Mouse (Mus musculus): Measurements from ENCODE around the gene Idh3a. TPM values are rescaled to one million over a fixed set of nuclear protein-coding genes. Genes with fewer than 3 reads are reported as not detected.

Idh3a gene
- 95.5 and 117 TPM in 2 replicates for polyA plus RNA-seq (2015; fragmentation: Nextera tagmentation; extraction: Ambion mirVana)

- ATAC-seq (ENCODE audit: insufficient number of reproducible peaks, low FRiP score, low TSS enrichment, low read depth), result peak; percentile 98
- H3K27me3 ChIP-seq, result no peaks in the 10 kb centered on the region
- peaks cover 7% of the 10 kb centered on the region for H3K36me3 ChIP-seq
- WGBS, result 0% methylated on average over 72 of the region's 73 CpGs
- H3K4me2 ChIP-seq, result peak within 1 kb of the TSS; percentile 83
- H3K9me3 ChIP-seq, result no peaks in the 10 kb centered on the region
- H3K4me1 ChIP-seq, result peaks cover 13% of the 10 kb centered on the region
- H3K9ac ChIP-seq, result peak within 1 kb of the TSS; percentile 81
- H3K27ac ChIP-seq, result no peak within 1 kb of the TSS
- H3K4me3 ChIP-seq, result peak within 1 kb of the TSS; percentile 75
These were observed at the start of gene Idh3a for GRCm38 (mm10) chr9:54586199-54587061. Gene Idh3a (plus strand): TSS chr9:54586334.

GRCm38 (mm10) chr9:54537030-54537429 lies 49.1 kb upstream of the Idh3a start:
- ATAC-seq (ENCODE audit: insufficient number of reproducible peaks, low FRiP score, low TSS enrichment, low read depth), result no peak
- no peaks in the 10 kb centered on the region for H3K9me3 ChIP-seq
- no peak overlapping the region for H3K4me3 ChIP-seq
- H3K9ac ChIP-seq, result no peak overlapping the region
- no peaks in the 10 kb centered on the region for H3K27me3 ChIP-seq
- H3K27ac ChIP-seq, result no peak overlapping the region
- no peak overlapping the region for H3K4me2 ChIP-seq
- no peaks in the 10 kb centered on the region for H3K36me3 ChIP-seq
- WGBS, result 49% methylated on average over 4 of the region's 4 CpGs
- 0 out of 2 replicates have a peak, but pooled peaks cover 6% of the 10 kb centered on the region for H3K4me1 ChIP-seq

GRCm38 (mm10) chr9:54537480-54537879 lies 48.7 kb upstream of the Idh3a start:
- no peak overlapping the region for H3K9ac ChIP-seq
- no peaks in the 10 kb centered on the region for H3K36me3 ChIP-seq
- H3K27ac ChIP-seq, result no peak overlapping the region
- 0 out of 2 replicates have a peak, but pooled peaks cover 6% of the 10 kb centered on the region for H3K4me1 ChIP-seq
- WGBS, result 78% methylated on average over 3 of the region's 3 CpGs
- no peaks in the 10 kb centered on the region for H3K9me3 ChIP-seq
- H3K4me2 ChIP-seq, result no peak overlapping the region
- no peak for ATAC-seq (ENCODE audit: insufficient number of reproducible peaks, low FRiP score, low TSS enrichment, low read depth)
- no peak overlapping the region for H3K4me3 ChIP-seq
- no peaks in the 10 kb centered on the region for H3K27me3 ChIP-seq

GRCm38 (mm10) chr9:54538244-54538643 lies 47.9 kb upstream of the Idh3a start:
- no peak overlapping the region for H3K4me2 ChIP-seq
- no peak overlapping the region for H3K27ac ChIP-seq
- no peak overlapping the region for H3K9ac ChIP-seq
- no peaks in the 10 kb centered on the region for H3K9me3 ChIP-seq
- no peaks in the 10 kb centered on the region for H3K36me3 ChIP-seq
- H3K27me3 ChIP-seq, result no peaks in the 10 kb centered on the region
- WGBS, result 92% methylated on average over 3 of the region's 3 CpGs
- ATAC-seq (ENCODE audit: insufficient number of reproducible peaks, low FRiP score, low TSS enrichment, low read depth), result no peak
- 0 out of 2 replicates have a peak, but pooled peaks cover 6% of the 10 kb centered on the region for H3K4me1 ChIP-seq
- H3K4me3 ChIP-seq, result no peak overlapping the region

- no peak within 1 kb of the TSS for H3K4me2 ChIP-seq
- H3K27ac ChIP-seq, result no peak within 1 kb of the TSS
- WGBS, result 91% methylated on average over 14 of the region's 14 CpGs
- 0 out of 2 replicates have a peak, but pooled peaks cover 6% of the 10 kb centered on the region for H3K4me1 ChIP-seq
- H3K9me3 ChIP-seq, result no peaks in the 10 kb centered on the region
- H3K9ac ChIP-seq, result no peak within 1 kb of the TSS
- H3K27me3 ChIP-seq, result no peaks in the 10 kb centered on the region
- no peaks in the 10 kb centered on the region for H3K36me3 ChIP-seq
- ATAC-seq (ENCODE audit: insufficient number of reproducible peaks, low FRiP score, low TSS enrichment, low read depth), result no peak
- H3K4me3 ChIP-seq, result no peak within 1 kb of the TSS
These were observed 47.5 kb upstream of the Idh3a start, which contains the start of gene Sh2d7 for GRCm38 (mm10) chr9:54538684-54539083. Gene Sh2d7 (plus strand): TSS chr9:54538984.

GRCm38 (mm10) chr9:54540801-54541200 lies 45.3 kb upstream of the Idh3a start:
- Histone ChIP-seq H3K4me2 (no peak overlapping the region), H3K4me3 (no peak overlapping the region), H3K4me1 (no peaks in the 10 kb centered on the region), H3K27me3 (no peaks in the 10 kb centered on the region), H3K9me3 (no peaks in the 10 kb centered on the region), H3K9ac (no peak overlapping the region), H3K36me3 (no peaks in the 10 kb centered on the region), H3K27ac (no peak overlapping the region)
- no peak for ATAC-seq (ENCODE audit: insufficient number of reproducible peaks, low FRiP score, low TSS enrichment, low read depth)
- WGBS, result 68% methylated on average over 5 of the region's 5 CpGs

- Histone ChIP-seq H3K9ac (no peak overlapping the region), H3K27ac (no peak overlapping the region), H3K4me2 (no peak overlapping the region), H3K4me3 (no peak overlapping the region), H3K9me3 (no peaks in the 10 kb centered on the region), H3K4me1 (no peaks in the 10 kb centered on the region), H3K36me3 (no peaks in the 10 kb centered on the region; the same call in 1 of the 2 replicates), H3K27me3 (no peaks in the 10 kb centered on the region)
- WGBS, result 80% methylated on average over 9 of the region's 9 CpGs
- ATAC-seq (ENCODE audit: insufficient number of reproducible peaks, low FRiP score, low TSS enrichment, low read depth), result no peak
These were observed 41.8 kb upstream of the Idh3a start for GRCm38 (mm10) chr9:54544212-54544953.

- no peak overlapping the region for H3K4me3 ChIP-seq
- no peaks in the 10 kb centered on the region; the same call in 1 of the 2 replicates for H3K36me3 ChIP-seq
- H3K4me1 ChIP-seq, result no peaks in the 10 kb centered on the region
- no peaks in the 10 kb centered on the region for H3K27me3 ChIP-seq
- WGBS, result 89% methylated on average over 4 of the region's 4 CpGs
- H3K9ac ChIP-seq, result no peak overlapping the region
- no peak overlapping the region for H3K4me2 ChIP-seq
- H3K9me3 ChIP-seq, result no peaks in the 10 kb centered on the region
- no peak overlapping the region for H3K27ac ChIP-seq
- no peak for ATAC-seq (ENCODE audit: insufficient number of reproducible peaks, low FRiP score, low TSS enrichment, low read depth)
These were observed 41.2 kb upstream of the Idh3a start for GRCm38 (mm10) chr9:54544954-54545315.

- Histone ChIP-seq H3K4me1 (no peaks in the 10 kb centered on the region), H3K9ac (no peak overlapping the region), H3K4me2 (no peak overlapping the region), H3K27me3 (no peaks in the 10 kb centered on the region), H3K27ac (no peak overlapping the region), H3K9me3 (no peaks in the 10 kb centered on the region), H3K4me3 (no peak overlapping the region), H3K36me3 (no peaks in the 10 kb centered on the region; the same call in 1 of the 2 replicates)
- no peak for ATAC-seq (ENCODE audit: insufficient number of reproducible peaks, low FRiP score, low TSS enrichment, low read depth)
- 19% methylated on average over 5 of the region's 5 CpGs for WGBS
These were observed 38.6 kb upstream of the Idh3a start for GRCm38 (mm10) chr9:54547536-54547935.

GRCm38 (mm10) chr9:54549433-54549832 lies 36.7 kb upstream of the Idh3a start:
- ATAC-seq (ENCODE audit: insufficient number of reproducible peaks, low FRiP score, low TSS enrichment, low read depth), result no peak
- H3K4me2 ChIP-seq, result no peak overlapping the region
- 87% methylated on average over 6 of the region's 6 CpGs for WGBS
- H3K9ac ChIP-seq, result no peak overlapping the region
- H3K4me3 ChIP-seq, result no peak overlapping the region
- H3K36me3 ChIP-seq, result no peaks in the 10 kb centered on the region; the same call in 1 of the 2 replicates
- H3K4me1 ChIP-seq, result no peaks in the 10 kb centered on the region
- H3K27ac ChIP-seq, result no peak overlapping the region
- H3K9me3 ChIP-seq, result no peaks in the 10 kb centered on the region
- H3K27me3 ChIP-seq, result no peaks in the 10 kb centered on the region

GRCm38 (mm10) chr9:54552409-54552808 lies 33.7 kb upstream of the Idh3a start:
- Histone ChIP-seq H3K27ac (no peak overlapping the region), H3K4me1 (no peaks in the 10 kb centered on the region), H3K9me3 (no peaks in the 10 kb centered on the region), H3K36me3 (no peaks in the 10 kb centered on the region; the same call in 1 of the 2 replicates), H3K9ac (no peak overlapping the region), H3K4me3 (no peak overlapping the region), H3K27me3 (no peaks in the 10 kb centered on the region), H3K4me2 (no peak overlapping the region)
- 18% methylated on average over 5 of the region's 5 CpGs for WGBS
- no peak; the same call in 1 of the 2 replicates for ATAC-seq (ENCODE audit: insufficient number of reproducible peaks, low FRiP score, low TSS enrichment, low read depth)

GRCm38 (mm10) chr9:54555044-54555443 lies 31.1 kb upstream of the Idh3a start:
- Histone ChIP-seq H3K9me3 (no peaks in the 10 kb centered on the region), H3K4me1 (peaks cover 14% of the 10 kb centered on the region), H3K4me2 (no peak overlapping the region), H3K9ac (no peak overlapping the region), H3K36me3 (no peaks in the 10 kb centered on the region), H3K4me3 (no peak overlapping the region), H3K27ac (no peak overlapping the region), H3K27me3 (no peaks in the 10 kb centered on the region)
- no peak for ATAC-seq (ENCODE audit: insufficient number of reproducible peaks, low FRiP score, low TSS enrichment, low read depth)
- 68% methylated on average over 2 of the region's 2 CpGs for WGBS

All from limb, embryonic 15.5 days (tissue).